Mouse (Mus musculus) heart, adult 2 months (tissue): Measurements from ENCODE around the gene Kctd8.

Experiments
- CTCF ChIP-seq: fragments of 200-600 bp; IDR thresholded peaks from 2 replicates; pipeline ENCODE4 v1.8.1; 2022; ENCODE audit warnings: antibody characterized with exemption, mild to moderate bottlenecking, moderate library complexity
- EP300 ChIP-seq: fragments of 200-500 bp; IDR thresholded peaks from 2 replicates; pipeline ENCODE4 v1.6.1; 2011; ENCODE audit warnings: low read depth, low read length, control low read depth; ENCODE audit not compliant: insufficient read depth
- POLR2A ChIP-seq: fragments of 200-500 bp; IDR thresholded peaks from 2 replicates; pipeline ENCODE4 v1.6.1; 2011; ENCODE audit warnings: mild to moderate bottlenecking, low read depth, low read length, control low read depth; ENCODE audit not compliant: insufficient read depth

- TF ChIP-seq EP300 (no peak), POLR2A (no peak), CTCF (no peak)
These were observed 118.9 kb downstream of the Kctd8 start for GRCm38 (mm10) chr5:69222608-69223007.
